Mouse (Mus musculus): ENCODE measurements around the gene Plppr3.

Plppr3 gene

GRCm38 (mm10) chr10:79871845-79872244 is 2.6 kb downstream of the Plppr3 start:
- DNase-seq (ENCODE audit: extremely low spot score, low read depth, low spot score): no peak

GRCm38 (mm10) chr10:79866601-79867000 is 7.8 kb downstream of the Plppr3 start:
- DNase-seq (ENCODE audit: extremely low spot score, low read depth, low spot score): no peak

- no peak for DNase-seq (ENCODE audit: extremely low spot score, low read depth, low spot score)
These were observed 8.6 kb downstream of the Plppr3 start for GRCm38 (mm10) chr10:79865801-79866295.

DNA sequence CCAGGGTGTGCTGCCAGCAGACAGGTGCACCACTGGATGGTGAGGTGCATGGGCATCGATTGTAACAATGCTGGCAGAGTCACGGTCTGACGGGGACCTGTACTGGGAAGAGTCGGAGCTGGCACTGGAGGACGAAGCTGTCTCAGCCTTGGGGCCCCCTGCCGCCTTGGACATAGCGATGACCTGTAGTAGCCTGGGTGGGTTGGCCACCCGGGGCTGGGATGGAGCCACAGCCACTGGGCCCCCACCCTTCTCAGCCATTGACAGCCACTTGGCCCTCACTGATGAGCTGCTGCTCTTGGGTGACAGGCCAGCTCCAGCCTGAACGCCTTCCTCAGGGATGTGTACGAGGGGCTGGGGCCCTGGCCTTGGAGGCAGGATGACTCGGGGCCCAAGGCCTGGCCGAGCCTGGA is 9.2 kb downstream of the Plppr3 start:
- DNase-seq (ENCODE audit: extremely low spot score, low read depth, low spot score): no peak

GRCm38 (mm10) chr10:79864351-79865188 is 9.9 kb downstream of the Plppr3 start:
- no peak for DNase-seq (ENCODE audit: extremely low spot score, low read depth, low spot score)

DNA sequence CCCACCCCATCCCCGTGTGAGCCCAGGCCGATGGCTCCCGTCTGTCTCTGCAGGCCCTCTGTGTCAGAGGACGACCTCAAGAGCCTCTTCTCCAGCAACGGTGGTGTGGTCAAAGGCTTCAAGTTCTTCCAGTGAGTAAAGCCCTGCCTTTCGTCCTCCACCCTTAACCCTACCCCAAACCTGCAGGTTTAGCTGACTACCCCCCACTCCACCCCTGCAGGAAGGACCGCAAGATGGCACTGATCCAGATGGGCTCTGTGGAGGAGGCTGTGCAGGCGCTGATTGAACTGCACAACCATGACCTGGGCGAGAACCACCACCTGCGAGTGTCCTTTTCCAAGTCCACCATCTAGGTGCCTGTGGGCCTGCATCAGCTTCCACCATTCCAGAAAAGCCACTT is 11.5 kb downstream of the Plppr3 start:
- no peak for DNase-seq (ENCODE audit: extremely low spot score, low read depth, low spot score)

DNA sequence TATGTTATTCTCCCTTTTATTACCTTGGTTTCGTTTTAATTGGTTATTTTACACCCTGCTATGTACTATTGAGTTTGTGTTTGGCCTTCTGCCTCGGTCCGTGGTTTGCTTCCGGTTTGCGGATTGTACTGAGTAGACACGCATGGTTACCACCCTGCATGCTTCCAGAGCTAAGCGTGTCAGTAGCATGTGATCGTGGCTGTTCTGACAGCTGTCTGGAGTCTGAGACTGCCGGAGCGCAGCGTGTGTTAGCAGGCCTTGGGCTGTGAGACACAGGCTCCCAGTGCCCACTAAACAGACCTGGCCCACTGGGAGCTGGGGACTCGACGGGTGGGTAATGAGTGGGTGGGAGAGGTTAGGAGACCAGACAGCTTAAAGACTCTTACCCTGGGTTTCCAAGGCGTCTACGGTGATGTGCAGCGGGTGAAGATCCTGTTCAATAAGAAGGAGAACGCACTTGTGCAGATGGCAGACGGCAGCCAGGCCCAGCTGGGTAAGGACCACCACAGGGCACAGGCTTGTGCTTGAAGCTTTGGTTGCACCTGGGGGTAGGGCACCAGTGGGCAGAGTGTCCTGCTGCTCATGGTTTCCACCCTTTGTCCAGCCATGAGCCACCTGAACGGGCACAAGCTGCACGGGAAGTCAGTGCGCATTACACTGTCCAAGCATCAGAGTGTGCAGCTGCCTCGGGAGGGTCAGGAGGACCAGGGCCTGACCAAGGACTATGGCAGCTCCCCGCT is 12.2 kb downstream of the Plppr3 start:
- DNase-seq (ENCODE audit: extremely low spot score, low read depth, low spot score): no peak

- DNase-seq (ENCODE audit: extremely low spot score, low read depth, low spot score): no peak
These were observed 13.0 kb downstream of the Plppr3 start for GRCm38 (mm10) chr10:79861230-79862048.

DNA sequence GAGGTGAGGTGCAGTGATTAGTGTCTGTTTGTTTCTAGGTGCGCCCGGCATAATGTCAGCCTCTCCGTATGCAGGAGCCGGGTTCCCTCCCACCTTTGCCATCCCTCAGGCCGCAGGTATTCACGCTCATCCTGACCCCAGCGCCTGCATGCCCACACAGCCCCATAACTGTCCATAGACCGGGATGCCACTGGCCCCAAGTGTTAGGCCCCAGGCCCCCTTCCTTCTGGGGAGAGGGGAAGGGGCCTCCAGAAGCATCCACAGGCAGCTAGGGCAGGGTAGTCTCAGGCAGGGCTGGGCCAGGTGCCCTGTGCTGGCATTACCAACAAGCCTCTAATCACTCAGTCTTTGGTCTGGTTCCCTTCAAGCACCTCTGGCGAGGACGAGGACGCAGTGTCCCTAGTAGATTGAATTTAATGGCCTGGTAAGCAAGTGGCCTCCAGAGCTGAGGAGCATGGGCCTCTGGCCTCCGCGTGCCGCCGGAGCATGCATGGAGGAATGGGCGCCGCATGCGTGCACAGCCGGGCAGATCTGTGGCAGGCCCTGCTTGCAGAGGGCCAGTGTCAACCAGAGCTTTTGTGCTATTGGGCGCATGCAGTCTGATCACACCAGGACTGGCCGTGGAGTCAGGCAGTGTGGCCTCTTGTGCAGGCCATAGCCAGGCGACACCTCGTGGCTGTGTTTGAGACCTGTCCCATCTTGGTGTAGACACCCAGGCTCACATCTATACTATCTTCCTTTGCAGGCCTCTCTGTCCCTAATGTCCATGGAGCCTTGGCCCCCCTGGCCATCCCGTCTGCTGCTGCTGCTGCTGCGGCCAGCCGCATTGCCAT is 14.1 kb downstream of the Plppr3 start:
- no peak for DNase-seq (ENCODE audit: extremely low spot score, low read depth, low spot score)

DNA sequence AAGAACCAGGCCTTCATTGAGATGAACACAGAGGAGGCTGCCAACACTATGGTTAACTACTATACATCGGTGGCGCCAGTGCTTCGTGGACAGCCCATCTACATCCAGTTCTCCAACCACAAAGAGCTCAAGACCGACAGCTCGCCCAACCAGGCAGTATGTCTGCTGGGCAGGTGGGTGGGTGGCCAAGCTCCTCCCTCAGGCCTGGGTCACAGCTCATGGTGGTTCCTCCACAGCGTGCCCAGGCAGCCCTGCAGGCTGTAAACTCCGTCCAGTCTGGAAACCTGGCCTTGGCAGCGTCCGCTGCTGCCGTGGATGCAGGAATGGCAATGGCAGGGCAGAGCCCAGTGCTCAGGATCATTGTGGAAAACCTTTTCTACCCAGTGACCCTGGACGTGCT is 15.3 kb downstream of the Plppr3 start:
- DNase-seq (ENCODE audit: extremely low spot score, low read depth, low spot score): no peak

DNA sequence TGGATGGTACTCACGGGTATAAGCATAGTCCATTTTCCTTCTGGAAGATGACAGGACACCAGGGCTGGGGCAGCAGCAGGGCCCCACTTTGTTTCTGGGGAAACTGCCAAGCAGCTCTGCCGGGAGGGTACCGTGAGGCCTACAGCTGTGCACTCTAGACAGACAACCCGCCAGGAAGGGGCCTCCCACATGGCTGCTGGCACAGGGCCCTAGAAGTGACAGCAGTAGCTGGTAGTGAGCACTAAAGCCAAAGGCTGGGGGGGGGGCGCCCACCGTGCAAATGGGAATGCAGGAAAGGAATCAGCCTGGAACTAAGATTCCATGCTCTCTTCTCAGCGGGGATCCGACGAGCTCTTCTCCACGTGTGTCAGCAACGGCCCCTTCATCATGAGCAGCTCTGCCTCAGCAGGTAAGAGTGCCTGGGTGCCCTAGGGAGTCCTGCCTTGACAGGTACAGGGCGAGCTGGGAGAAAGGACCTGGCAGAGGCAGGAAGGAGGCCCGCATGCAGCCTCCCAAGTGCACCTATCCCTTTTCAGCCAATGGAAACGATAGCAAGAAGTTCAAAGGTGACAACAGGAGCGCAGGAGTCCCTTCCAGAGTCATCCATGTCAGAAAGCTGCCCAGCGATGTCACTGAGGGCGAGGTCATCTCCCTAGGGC is 15.9 kb downstream of the Plppr3 start:
- DNase-seq (ENCODE audit: extremely low spot score, low read depth, low spot score): no peak

DNA sequence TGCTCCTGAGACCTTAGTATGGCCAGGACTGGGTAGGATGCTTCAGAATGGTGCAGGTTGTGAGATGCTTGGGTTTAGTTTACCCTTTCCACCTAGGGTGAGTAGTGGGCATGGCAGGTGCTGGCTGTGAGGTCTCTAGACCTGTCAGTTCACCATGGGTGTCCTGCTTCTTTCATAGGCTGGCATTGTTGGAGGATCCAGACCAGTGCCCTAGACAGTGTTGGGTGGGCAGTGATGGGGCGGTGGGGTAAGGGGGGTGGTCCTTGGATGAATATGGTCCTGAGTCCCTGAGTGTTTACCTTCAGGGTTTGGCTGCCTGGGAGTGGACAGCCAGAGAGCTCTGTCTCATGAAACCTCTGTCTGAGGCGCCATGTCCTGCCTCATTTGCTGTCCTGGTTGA is 16.5 kb downstream of the Plppr3 start:
- DNase-seq (ENCODE audit: extremely low spot score, low read depth, low spot score): no peak

DNA sequence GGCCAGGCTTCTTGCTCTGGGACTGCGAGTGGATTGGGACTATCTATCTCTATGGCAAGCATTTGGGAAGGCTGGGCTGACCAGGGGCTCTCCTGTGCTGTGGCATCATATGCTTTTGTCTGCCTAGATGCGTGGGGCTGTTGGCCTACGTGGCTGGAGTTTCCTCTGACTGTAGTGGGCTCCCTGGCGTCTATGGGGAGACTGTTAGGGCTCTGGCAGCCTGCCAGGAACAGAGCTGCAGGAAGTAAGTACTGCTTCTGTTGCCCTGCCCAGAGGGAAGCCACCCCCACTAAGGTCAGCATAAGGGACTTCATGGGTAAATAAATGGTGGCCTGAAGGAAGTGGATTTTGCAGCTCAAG is 17.0 kb downstream of the Plppr3 start:
- DNase-seq (ENCODE audit: extremely low spot score, low read depth, low spot score): no peak

- DNase-seq (ENCODE audit: extremely low spot score, low read depth, low spot score): no peak
These were observed 17.6 kb downstream of the Plppr3 start for GRCm38 (mm10) chr10:79856704-79857451.

DNA sequence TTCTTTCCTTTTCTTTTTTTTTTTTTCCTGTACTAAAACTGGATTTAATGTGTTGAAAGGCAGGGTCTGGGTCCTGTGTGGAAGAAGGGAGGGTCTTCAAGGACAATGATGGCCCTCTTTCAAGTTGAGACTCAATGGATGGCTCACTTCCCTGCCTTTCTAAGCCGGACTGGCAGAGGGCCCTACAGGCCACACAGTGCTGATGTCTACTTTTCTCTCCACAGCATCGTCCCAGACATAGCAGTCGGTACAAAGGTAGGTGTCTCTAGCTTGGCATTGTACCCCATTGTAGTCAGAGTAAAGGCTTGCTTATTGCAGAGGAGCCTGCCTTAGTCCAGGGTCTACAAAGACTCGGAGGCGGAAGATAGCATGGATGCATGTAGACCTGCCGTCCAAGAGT is 18.2 kb downstream of the Plppr3 start:
- DNase-seq (ENCODE audit: extremely low spot score, low read depth, low spot score): no peak

GRCm38 (mm10) chr10:79855558-79856184 is 18.8 kb downstream of the Plppr3 start:
- DNase-seq (ENCODE audit: extremely low spot score, low read depth, low spot score): no peak

GRCm38 (mm10) chr10:79854801-79855541 is 19.5 kb downstream of the Plppr3 start:
- no peak for DNase-seq (ENCODE audit: extremely low spot score, low read depth, low spot score)
